Mouse (Mus musculus) brain, embryonic 18.5 days (tissue): ENCODE measurements around the gene Foxp1.

ENCODE experiments used
- DNase-seq: peaks from one replicate; pipeline ENCODE4 v3.0.0-alpha.2; 2012; ENCODE audit warnings: low read depth, low spot score

Gene Foxp1

GRCm38 (mm10) chr6:99185797-99186196 lies 336.7 kb downstream of the Foxp1 start:
- no peak for DNase-seq

GRCm38 (mm10) chr6:99184051-99184450 lies 338.5 kb downstream of the Foxp1 start:
- no peak for DNase-seq

GRCm38 (mm10) chr6:99182777-99183176 lies 339.7 kb downstream of the Foxp1 start:
- DNase-seq = no peak

GRCm38 (mm10) chr6:99176216-99176615 lies 346.3 kb downstream of the Foxp1 start:
- DNase-seq = no peak

GRCm38 (mm10) chr6:99175377-99175776 lies 347.1 kb downstream of the Foxp1 start:
- no peak for DNase-seq

- DNase-seq = no peak
These were observed 348.7 kb downstream of the Foxp1 start for GRCm38 (mm10) chr6:99173902-99174210.

- DNase-seq = no peak
These were observed 349.2 kb downstream of the Foxp1 start for GRCm38 (mm10) chr6:99173066-99173901.

- no peak for DNase-seq
These were observed 349.9 kb downstream of the Foxp1 start for GRCm38 (mm10) chr6:99172589-99172986.

GRCm38 (mm10) chr6:99171901-99172588 lies 350.5 kb downstream of the Foxp1 start:
- no peak for DNase-seq

GRCm38 (mm10) chr6:99171281-99171825 lies 351.2 kb downstream of the Foxp1 start:
- DNase-seq = no peak

- no peak for DNase-seq
These were observed 353.8 kb downstream of the Foxp1 start for GRCm38 (mm10) chr6:99168727-99169126.

GRCm38 (mm10) chr6:99167001-99167400 lies 355.5 kb downstream of the Foxp1 start:
- no peak for DNase-seq

GRCm38 (mm10) chr6:99166169-99166568 lies 356.4 kb downstream of the Foxp1 start:
- no peak for DNase-seq

- DNase-seq = no peak
These were observed 357.8 kb downstream of the Foxp1 start for GRCm38 (mm10) chr6:99164760-99165159.

- DNase-seq = no peak
These were observed 359.8 kb downstream of the Foxp1 start for GRCm38 (mm10) chr6:99162716-99163115.

- DNase-seq = no peak
These were observed 362.2 kb downstream of the Foxp1 start for GRCm38 (mm10) chr6:99160348-99160693.

- no peak for DNase-seq
These were observed 362.8 kb downstream of the Foxp1 start for GRCm38 (mm10) chr6:99159452-99160347.

- DNase-seq = no peak
These were observed 368.8 kb downstream of the Foxp1 start for GRCm38 (mm10) chr6:99153682-99154081.

GRCm38 (mm10) chr6:99146400-99146905 lies 376.1 kb downstream of the Foxp1 start:
- no peak for DNase-seq

GRCm38 (mm10) chr6:99145033-99145432 lies 377.5 kb downstream of the Foxp1 start:
- no peak for DNase-seq

GRCm38 (mm10) chr6:99143756-99144036 lies 378.8 kb downstream of the Foxp1 start:
- DNase-seq = no peak
